Mouse (Mus musculus) frontal cortex, postnatal 25 days (tissue): ENCODE data around the gene Cacng4.

Experiments used
- DNase-seq, 2 experiments: peaks; one replicate each; pipeline ENCODE4 v3.0.0; 2022; ENCODE audit warnings: low spot score in 2 of 2

Cacng4 gene

DNA sequence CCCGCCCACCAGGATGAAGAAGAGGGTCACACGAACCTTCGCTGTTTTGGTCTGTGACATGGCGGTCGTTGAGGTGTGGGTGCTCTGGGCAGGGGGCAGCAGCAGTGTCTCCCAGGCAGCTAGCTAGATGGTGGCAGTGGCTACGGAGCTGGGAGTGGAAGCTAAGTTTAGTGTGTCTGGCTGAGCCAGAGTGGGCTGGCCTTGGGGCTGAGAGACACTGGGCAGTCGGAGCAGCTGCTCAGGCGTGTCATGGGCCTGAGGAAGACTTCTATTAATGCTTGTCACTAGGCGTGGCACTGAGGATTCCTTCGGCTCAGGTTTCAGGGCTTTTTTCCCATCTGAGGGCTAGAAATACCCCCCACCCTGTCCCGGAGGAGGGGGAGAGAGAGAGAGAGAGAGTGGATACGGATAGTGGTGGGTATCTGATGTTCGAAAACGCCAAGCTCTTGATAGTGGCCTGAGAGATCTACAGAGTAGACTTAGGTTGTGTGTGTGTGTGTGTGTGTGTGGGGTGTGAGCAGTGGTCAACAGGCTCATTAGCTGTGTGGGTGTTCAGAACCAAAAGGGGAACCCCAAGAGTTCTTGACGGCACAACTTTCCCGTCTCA lies 77.9 kb downstream of the Cacng4 start, which contains the start of gene Cacng1:
Gene Cacng1, minus strand, starts transcription at position 191 of the 607 bp plus-strand sequence.
- DNase-seq: no peak

DNA sequence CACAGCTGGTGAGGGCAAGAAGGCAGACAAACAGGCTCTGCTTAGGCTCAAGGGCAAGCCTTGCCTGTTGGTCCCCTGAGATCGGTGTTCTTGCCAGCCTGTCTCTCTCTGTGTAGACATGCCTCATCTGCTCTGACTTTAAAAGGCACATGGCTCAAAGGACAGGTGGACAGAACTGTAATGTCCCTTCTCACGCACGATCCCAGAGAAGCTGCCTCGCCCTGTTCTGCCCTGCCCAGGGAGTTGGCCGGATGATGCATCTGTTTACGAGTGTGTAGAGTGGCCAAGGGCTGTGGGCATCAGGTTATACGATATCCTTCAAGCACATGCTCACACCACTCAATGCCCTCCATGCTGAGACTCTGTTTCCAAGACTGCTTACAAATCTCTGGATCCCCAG lies 80.0 kb downstream of the Cacng4 start:
- DNase-seq: no peak

DNA sequence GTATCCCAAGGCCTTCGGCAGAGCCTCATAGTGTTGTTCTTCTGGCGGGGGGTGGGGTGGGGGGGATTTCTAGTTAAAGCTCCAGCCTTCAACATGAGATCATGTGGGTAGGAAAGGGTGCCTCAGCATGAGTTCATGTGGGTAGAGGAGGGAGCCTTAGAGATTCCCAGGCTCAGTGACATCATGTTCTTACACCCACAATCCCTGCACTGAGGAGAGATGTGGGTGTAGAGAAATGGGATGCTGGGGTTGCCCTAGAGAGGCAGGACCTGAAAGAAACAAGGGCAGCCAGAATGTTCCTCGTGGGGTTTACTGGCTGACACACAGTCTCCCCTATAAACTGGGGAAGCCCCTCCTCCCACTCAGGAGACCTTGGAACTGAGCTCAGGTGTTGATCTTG lies 84.0 kb downstream of the Cacng4 start:
- DNase-seq: no peak

DNA sequence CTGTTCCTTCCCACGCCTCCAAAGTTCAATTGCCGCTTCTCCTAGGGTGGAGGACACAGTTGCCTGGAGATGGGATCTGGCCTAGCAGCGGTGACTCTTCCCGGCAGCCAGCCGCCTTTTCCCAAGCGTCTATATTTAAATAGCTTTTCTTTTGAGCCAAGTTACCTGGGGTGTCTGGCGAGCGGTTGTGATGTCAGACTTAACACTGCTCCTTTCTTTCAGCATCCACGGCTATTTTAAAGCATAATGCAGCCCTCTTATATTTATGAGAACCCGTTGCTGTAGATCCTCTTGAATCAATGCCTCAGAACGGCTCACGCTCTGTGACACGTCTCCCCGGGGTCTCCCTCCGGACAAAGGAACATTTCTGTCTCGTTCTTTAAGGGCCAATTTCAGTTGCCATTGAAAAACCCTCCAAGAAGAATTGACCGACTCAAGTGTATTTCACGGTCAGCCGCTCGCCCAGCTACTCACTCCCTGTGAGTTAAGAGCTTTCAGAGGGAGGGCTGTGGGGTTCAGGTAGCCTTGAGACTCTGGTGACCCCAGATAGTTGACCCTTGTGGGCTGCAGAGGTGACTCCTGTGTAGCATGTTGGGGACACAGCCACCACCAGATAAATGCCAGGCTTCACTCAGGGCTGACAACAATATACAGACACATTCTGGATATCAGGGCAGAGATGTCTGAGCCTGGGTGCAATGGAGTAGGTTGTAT lies 86.3 kb downstream of the Cacng4 start:
- no peak for DNase-seq

DNA sequence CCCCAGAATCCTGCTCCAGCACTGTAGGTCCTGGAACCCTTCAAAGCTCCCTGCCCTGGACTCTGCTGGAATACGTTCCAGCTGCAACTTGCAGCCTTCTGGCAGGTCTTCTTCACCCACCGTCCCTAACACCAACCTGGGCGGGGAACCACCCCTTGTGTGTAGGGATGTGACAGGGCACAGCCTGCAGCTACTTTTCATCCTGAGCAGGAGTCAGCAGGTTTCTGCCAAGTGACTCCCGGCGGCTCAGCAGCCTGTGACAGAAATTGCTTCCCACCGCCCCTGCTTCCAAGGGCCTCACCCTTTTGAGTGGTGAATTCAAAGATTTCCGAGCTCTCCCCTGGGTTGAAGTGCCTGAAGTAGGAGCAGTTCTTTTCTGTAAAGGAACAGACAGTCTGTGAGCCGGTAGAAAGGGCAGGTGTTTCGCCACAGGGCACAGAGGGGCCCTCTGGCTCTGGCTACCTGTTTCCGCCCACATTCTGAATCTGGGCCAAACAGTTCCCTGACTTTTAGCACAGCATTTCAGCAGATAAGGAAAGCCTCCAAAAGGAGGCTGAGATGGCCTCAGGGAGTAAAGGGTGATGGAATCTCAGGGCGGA lies 88.8 kb downstream of the Cacng4 start:
- DNase-seq: no peak

DNA sequence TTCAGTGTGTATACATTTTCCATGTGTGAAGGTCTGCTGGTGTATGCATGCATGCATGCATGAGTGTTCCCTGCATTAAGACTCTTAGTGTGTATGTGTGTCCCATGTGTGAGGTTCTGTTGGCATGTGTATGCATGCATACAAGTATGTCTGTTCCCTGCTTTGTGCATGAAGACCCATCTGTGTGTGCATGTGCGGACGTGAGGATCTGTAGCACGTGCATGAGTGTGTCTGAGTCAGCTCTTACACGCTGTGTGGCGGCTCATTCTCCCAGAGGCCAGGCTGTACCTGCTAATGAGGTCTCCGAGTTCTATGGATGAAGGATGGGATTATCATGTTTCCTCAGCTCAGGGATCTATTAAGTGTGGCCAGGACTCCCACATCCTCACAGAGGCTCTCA lies 89.3 kb downstream of the Cacng4 start:
- no peak for DNase-seq

DNA sequence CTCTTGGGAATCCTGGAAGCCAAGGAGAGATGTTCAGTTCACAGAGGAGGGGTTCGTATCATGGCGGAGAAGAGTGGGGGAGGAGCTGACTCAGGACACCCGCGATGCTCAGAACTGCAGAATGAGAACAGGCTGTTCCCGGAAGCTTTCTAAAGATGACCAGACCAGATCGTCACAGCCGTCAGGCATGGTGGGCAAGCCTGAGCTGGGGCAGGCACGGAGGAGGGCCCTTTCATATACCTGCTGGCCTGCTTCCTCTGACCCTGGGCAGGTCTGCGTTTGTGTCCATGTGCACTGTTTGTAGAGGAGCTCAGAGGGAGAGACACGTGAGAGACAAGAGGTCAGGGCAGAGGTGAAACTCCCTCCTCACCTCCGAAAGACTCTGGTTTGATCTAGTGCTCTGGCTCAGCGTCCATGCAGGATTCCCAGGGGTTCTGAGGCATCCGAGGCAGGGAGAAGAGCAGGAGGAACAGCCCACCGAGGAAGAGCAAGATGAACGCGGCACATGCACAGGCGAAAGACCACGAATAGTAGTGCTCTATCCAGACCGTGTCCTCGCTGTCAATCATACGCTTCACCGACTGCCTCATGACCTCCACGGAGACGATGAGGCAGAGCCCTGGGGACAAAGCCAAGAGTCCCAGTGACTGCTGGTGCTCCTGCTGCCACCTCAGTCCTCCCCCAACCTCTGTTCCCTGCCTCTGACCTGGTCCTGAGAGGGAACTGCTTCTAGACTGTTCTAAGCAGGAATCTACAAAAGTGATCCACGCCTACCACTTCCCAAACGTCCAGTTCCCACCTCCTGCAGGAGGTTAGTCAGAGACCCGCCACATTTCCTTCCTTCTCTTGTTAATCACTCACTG lies 90.9 kb downstream of the Cacng4 start:
- DNase-seq: no peak

DNA sequence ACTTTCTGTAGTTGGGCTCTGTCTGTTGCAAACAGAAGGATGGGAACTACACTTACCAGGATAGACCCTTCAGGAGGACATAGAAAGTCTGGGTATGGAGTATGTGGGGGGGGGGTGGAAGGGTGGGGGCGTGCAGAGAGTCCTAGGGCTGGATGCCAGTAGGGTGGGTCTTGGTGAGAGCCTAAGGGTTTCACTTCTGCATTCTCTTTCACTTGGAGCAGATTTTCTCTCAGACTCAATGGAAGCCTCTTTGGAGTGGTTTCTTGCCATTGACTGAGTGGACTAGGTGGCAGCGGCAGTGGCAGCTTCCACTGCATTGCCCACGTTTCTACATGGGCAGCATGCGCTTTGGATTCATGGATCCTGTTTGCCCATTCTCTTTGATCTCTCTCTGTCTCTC lies 94.4 kb downstream of the Cacng4 start:
- no peak for DNase-seq

DNA sequence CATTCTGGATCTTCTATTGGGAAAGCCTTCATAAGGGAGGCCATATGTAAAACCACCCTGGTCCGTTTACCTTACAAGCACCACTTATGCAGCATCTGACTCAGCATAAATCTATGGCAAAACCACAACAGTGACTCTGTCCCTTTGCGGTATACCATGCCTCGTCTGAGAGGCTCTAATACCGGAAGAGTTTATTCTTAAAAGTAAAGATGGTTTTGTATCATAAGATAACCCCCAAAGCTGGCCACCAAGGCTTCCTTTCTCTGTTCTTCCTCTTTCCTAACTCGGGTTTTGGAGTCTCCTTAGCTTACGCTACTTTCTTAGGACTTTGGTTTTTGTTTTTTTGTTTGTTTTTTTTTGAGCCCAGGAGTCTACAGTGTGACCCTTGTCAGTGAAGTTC lies 101.0 kb downstream of the Cacng4 start:
- DNase-seq: no peak

DNA sequence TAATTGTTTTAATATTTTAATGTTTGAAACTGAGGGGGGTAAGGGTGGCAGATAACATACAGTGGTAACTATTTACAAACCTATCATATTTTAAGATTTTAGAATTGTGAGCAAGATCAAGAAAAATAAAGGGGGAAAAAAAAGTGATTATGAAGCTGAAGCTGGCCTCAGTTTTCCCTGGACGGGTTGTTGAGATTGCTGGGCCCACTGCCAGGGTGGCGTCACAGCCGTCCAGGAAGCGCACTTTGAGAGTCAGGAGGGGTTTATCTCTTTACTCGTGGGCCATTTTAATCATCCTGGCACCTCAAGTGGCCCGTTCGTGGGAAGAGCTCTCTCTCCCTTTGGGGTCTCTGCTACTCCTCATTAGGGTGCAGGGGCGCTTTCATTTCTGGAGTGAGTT lies 102.8 kb downstream of the Cacng4 start:
- DNase-seq: no peak

DNA sequence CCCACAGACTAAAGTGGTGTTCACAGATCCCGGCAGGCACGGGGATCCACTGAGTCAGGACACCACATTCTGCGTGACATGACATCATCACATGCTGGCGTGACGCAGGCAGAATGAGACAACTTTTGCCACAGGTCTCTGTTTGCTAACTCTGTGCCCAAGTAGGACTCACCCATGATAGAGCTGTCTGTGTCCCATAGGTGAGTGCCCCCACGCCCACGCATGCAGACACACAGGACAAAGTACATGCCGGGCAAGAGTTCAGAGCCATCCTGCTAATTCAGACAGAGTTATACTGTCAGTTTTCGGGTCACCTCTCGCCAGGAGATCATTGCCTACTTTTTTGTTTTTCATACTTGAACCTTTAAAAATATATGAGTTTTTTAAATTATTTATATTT lies 105.9 kb downstream of the Cacng4 start:
- no peak for DNase-seq

DNA sequence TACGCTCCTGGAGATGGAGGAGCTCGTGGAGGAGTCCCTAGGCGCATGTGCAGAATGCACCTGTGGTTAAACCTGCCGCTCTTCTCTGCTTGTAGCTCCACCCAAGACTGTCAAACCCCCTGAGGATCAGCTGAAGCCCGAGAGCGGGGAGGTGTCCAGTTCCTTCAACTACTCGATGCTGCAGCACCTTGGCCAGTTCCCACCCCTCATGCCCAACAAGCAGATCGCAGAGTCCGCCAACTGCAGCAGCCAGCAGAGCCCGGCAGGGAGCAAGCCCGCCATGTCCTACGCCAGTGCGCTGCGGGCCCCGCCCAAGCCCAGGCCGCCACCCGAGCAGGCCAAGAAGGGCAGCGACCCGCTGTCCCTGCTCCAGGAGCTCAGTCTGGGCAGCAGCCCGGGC lies 108.1 kb downstream of the Cacng4 start:
- no peak for DNase-seq

DNA sequence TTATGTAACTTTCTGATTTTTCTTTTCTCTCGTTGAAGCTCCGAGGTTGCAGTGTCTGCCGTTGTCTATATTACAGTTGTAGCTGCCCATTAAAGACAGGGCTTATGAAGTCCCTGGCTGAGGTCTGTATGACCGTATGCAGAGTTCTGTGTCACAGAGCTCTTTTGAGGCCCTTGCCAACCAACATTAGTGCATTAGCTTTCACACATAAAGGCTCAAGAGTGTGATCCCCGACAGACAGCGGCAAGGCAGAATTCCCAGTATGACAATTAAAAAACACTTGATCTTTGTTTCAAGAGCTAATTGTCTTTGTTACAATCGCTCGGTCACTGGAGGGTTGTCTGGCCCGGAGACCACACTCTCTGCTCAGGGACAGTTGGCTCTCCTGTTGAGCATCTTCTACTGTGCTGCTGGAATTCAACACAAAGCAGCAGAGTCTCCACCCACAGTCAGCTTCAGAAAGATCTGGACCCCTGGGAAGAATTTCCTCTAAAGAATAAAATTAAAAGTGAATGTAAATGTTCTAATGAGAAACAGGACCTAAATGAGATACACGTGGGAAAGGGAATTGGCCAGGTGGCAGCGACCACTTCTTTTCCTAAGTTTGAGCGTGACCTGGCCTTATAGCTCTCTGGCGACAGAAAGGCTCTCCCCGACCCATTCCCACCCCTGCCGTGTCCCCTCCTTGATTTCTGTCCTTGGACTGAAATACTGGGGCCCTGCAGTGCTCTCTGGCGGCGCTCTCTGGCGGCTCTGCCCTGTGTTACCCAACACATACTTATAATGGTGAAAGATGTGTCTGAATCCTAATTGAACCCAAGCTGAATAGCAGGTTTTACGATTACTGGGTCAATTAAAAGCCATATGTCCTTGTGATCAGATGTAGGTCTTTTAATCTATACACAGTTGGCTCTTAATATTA lies 110.6 kb downstream of the Cacng4 start:
- DNase-seq: no peak

DNA sequence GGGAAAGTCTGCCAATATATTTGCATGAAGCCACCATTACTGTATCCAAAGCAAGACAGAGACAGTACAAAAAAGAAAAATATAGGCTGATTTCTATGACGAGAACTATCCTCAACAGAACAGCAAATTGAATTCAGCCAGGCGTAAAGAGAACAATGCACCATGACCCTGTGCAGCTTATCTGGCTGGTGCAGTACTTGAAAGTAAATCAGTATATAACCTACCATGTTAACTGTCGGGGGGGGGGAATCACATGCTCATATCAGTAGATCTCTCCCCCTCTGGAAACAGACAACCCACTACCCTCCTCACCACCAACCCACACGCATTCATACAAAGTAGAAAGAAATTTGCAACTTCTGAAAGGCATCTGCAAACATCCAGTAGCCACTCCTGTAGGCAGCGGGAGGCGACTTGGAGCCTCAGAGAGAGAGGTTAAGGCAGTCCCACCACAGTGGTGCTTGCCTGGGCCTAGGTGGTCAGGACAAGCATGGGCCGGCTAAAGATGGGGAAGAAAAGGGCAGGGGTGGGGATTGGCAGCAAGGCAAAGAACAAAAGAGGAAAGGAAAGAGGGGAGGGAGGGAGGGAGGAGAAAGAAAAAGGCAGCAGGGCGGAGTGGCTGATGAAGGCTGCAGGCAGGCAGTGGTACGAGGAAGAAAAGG lies 111.5 kb downstream of the Cacng4 start:
- DNase-seq: no peak
